Mouse (Mus musculus): ENCODE measurements around the gene Csde1. TPM values are rescaled to one million over a fixed set of nuclear protein-coding genes. Genes with fewer than 3 reads are reported as not detected.
A peak's percentile ranks its signal among the peaks of the same experiment; 100 is the strongest.

Gene Csde1
- polyA plus RNA-seq, 1 experiment from 2014 or later: 406 TPM

GRCm38 (mm10) chr3:103101909-103102308 is 81.7 kb downstream of the Csde1 start:
- peak; percentile 38 for ATAC-seq (ENCODE audit: low read depth)
- Histone ChIP-seq H3K9me3 (no peaks in the 10 kb centered on the region), H3K36me3 (no peaks in the 10 kb centered on the region), H3K27ac (replicated peaks) (no peak overlapping the region), H3K4me3 (peak overlapping the region; percentile 60), H3K4me2 (peak overlapping the region; percentile 93), H3K27me3 (peaks cover 53% of the 10 kb centered on the region), H3K9ac (peak overlapping the region; percentile 70), H3K4me1 (replicated peaks) (peaks cover 17% of the 10 kb centered on the region)
- 3% methylated on average over 14 of the region's 14 CpGs for WGBS

- peak within 1 kb of the TSS; percentile 93 for H3K4me2 ChIP-seq
- H3K9ac ChIP-seq: peak within 1 kb of the TSS; percentile 70
- peak; percentile 97 for ATAC-seq (ENCODE audit: low read depth)
- peak within 1 kb of the TSS; percentile 60 for H3K4me3 ChIP-seq
- H3K27ac ChIP-seq (replicated peaks): no peak within 1 kb of the TSS
- H3K4me1 ChIP-seq (replicated peaks): peaks cover 17% of the 10 kb centered on the region
- H3K27me3 ChIP-seq: peaks cover 53% of the 10 kb centered on the region
- whole genome bisulfite sequencing: 2% methylated on average over 68 of the region's 72 CpGs
- H3K9me3 ChIP-seq: no peaks in the 10 kb centered on the region
- no peaks in the 10 kb centered on the region for H3K36me3 ChIP-seq
Observed at GRCm38 (mm10) chr3:103102454-103103390, 82.5 kb downstream of the Csde1 start, which contains the start of gene Dennd2c. Dennd2c (plus strand) TSS chr3:103102604.

Other genes with a start within 250 kb of the Csde1 start
- 0.04 and 0.72 TPM in 2 replicates for gene Tshb, start 237.7 kb upstream of the Csde1 start, polyA plus RNA-seq (2015; fragmentation: Nextera tagmentation; extraction: Ambion mirVana)
- gene Sycp1, start 84.3 kb upstream of the Csde1 start, polyA plus RNA-seq (2015; fragmentation: Nextera tagmentation; extraction: Ambion mirVana): not detected in 2 replicates
- gene Nr1h5, start 56.3 kb upstream of the Csde1 start, polyA plus RNA-seq (2015; fragmentation: Nextera tagmentation; extraction: Ambion mirVana): 0.15 TPM in 1 of 2 replicates, not detected in the other
- gene Sike1, start 24.7 kb upstream of the Csde1 start, polyA plus RNA-seq (2015; fragmentation: Nextera tagmentation; extraction: Ambion mirVana): 64.5 and 71.1 TPM in 2 replicates
- gene Nras, start 37.9 kb downstream of the Csde1 start, polyA plus RNA-seq (2015; fragmentation: Nextera tagmentation; extraction: Ambion mirVana): 103 and 114 TPM in 2 replicates
- gene Ampd1, start 53.6 kb downstream of the Csde1 start, polyA plus RNA-seq (2015; fragmentation: Nextera tagmentation; extraction: Ambion mirVana): 0.87 TPM in 1 of 2 replicates, not detected in the other
- 1.7 and 2.6 TPM in 2 replicates for gene Dennd2c, start 82.2 kb downstream of the Csde1 start, polyA plus RNA-seq (2015; fragmentation: Nextera tagmentation; extraction: Ambion mirVana)
- gene Bcas2, start 151.2 kb downstream of the Csde1 start, polyA plus RNA-seq (2015; fragmentation: Nextera tagmentation; extraction: Ambion mirVana): 221 and 249 TPM in 2 replicates

All from neural tube, embryonic 13.5 days (tissue).